Comparison of ENCODE assay signal across 11 mouse cellular contexts in genomic region chr6:115962439-115963085, GRCm38 (mm10). TPM values are rescaled to one million over a fixed set of nuclear protein-coding genes. Genes with fewer than 3 reads are reported as not detected.
DNase-seq lines count a peak whose midpoint lies in the region; ATAC-seq and TF ChIP-seq lines count a peak whose summit lies in the region.
"Had no signal": no experiment of that assay in that cellular context is flagged by ENCODE, and none has a peak within 500 bp of the region (broad histone marks: within the 10 kb centered on the region; RNA-seq: fewer than 3 reads in every experiment).

No protein-coding gene starts in this region.

- H3K4me3 ChIP-seq in hindbrain, postnatal 0 days (ENCODE audit: low read length): no peak overlapping the region
- no peak overlapping the region for H3K4me3 ChIP-seq in hindbrain, embryonic 14.5 days (replicated peaks; ENCODE audit: low read length)
- H3K4me3 ChIP-seq in testis, adult 2 months (ENCODE audit: control insufficient read depth, low read depth, low read length): no peak overlapping the region
- no peak overlapping the region for H3K4me3 ChIP-seq in heart, postnatal 0 days (ENCODE audit: low read depth, low read length)
- H3K4me3 ChIP-seq in thymus, adult 2 months (ENCODE audit: control insufficient read depth, insufficient read depth, low read length): no peak overlapping the region
- H3K4me3 ChIP-seq: myocyte had no signal

- TF ChIP-seq POLR2A in testis, adult 2 months (IDR thresholded peaks at IDR 0.05; ENCODE audit: control insufficient read depth, low read depth, low read length): no peak
- no peak for TF ChIP-seq POLR2A in thymus, adult 2 months (IDR thresholded peaks at IDR 0.05; ENCODE audit: control insufficient read depth, extremely low read depth, insufficient read depth, low read length, poor library complexity)

- TF ChIP-seq CTCF in hindbrain, postnatal 0 days (IDR thresholded peaks at IDR 0.05; ENCODE audit: low read depth): peak; percentile 66
- TF ChIP-seq CTCF in testis, adult 2 months (IDR thresholded peaks at IDR 0.05; ENCODE audit: control insufficient read depth, insufficient read depth, insufficient replicate concordance, low read depth, low read length): peak; percentile 62; the same call in 1 of the 2 replicates
- peak; percentile 58 for TF ChIP-seq CTCF in heart, postnatal 0 days (IDR thresholded peaks at IDR 0.05; ENCODE audit: low read depth)
- no peak for TF ChIP-seq CTCF in thymus, adult 2 months (IDR thresholded peaks at IDR 0.05; ENCODE audit: borderline replicate concordance, control insufficient read depth, extremely low read depth, insufficient read depth, low read length, poor library complexity)

- no peaks in the 10 kb centered on the region for H3K36me3 ChIP-seq in hindbrain, postnatal 0 days (ENCODE audit: insufficient read depth, low read length)
- no peaks in the 10 kb centered on the region for H3K36me3 ChIP-seq in hindbrain, embryonic 14.5 days (replicated peaks; ENCODE audit: control insufficient read depth, insufficient read depth)
- no peaks in the 10 kb centered on the region for H3K36me3 ChIP-seq in testis, adult 2 months (ENCODE audit: control insufficient read depth, insufficient read depth, low read length)
- H3K36me3 ChIP-seq in heart, postnatal 0 days (replicated peaks; ENCODE audit: control insufficient read depth, insufficient read depth, low read length): peaks cover 70% of the 10 kb centered on the region
- peaks cover 82% of the 10 kb centered on the region for H3K36me3 ChIP-seq in thymus, adult 2 months (ENCODE audit: control insufficient read depth, insufficient read depth, low read length)

- 0 out of 2 replicates have a peak, but pooled peaks have one; percentile 8 for ATAC-seq in hindbrain, postnatal 0 days
- ATAC-seq in hindbrain, embryonic 14.5 days (ENCODE audit: low FRiP score): no peak
- peak; percentile 49 for ATAC-seq in heart, postnatal 0 days (ENCODE audit: insufficient read depth, low read depth)

- no peak for TF ChIP-seq EP300 in heart, postnatal 0 days (IDR thresholded peaks at IDR 0.05; ENCODE audit: low read depth)

- no peaks in the 10 kb centered on the region for H3K4me1 ChIP-seq in hindbrain, postnatal 0 days (ENCODE audit: insufficient read depth, low read length)
- 0 out of 2 replicates have a peak, but pooled peaks cover under 1% of the 10 kb centered on the region for H3K4me1 ChIP-seq in hindbrain, embryonic 14.5 days (replicated peaks; ENCODE audit: control insufficient read depth, insufficient read depth, low read length)
- H3K4me1 ChIP-seq in testis, adult 2 months (ENCODE audit: control insufficient read depth, insufficient read depth, low read length): peaks cover 13% of the 10 kb centered on the region
- H3K4me1 ChIP-seq in heart, postnatal 0 days (ENCODE audit: control insufficient read depth, insufficient read depth): peaks cover 33% of the 10 kb centered on the region
- peaks cover under 1% of the 10 kb centered on the region for H3K4me1 ChIP-seq in thymus, adult 2 months (replicated peaks; ENCODE audit: control insufficient read depth, insufficient read depth, low read length)

- no peaks in the 10 kb centered on the region for H3K27me3 ChIP-seq in hindbrain, postnatal 0 days (ENCODE audit: insufficient read depth, low read length)
- H3K27me3 ChIP-seq in hindbrain, embryonic 14.5 days (ENCODE audit: control insufficient read depth, insufficient read depth, low read length): no peaks in the 10 kb centered on the region
- H3K27me3 ChIP-seq in testis, adult 2 months (ENCODE audit: control insufficient read depth, insufficient read depth, low read length): no peaks in the 10 kb centered on the region
- H3K27me3 ChIP-seq in heart, postnatal 0 days (ENCODE audit: control insufficient read depth, insufficient read depth, low read length): no peaks in the 10 kb centered on the region
- H3K27me3 ChIP-seq in thymus, adult 2 months (ENCODE audit: control insufficient read depth, insufficient read depth, low read length): no peaks in the 10 kb centered on the region

- no peak overlapping the region for H3K4me2 ChIP-seq in hindbrain, postnatal 0 days (ENCODE audit: low read depth, low read length)
- H3K4me2 ChIP-seq in hindbrain, embryonic 14.5 days (replicated peaks): no peak overlapping the region
- peak overlapping the region; percentile 17; the same call in 1 of the 2 replicates for H3K4me2 ChIP-seq in heart, postnatal 0 days (ENCODE audit: low read depth, low read length)

- no peak for DNase-seq in hindbrain, postnatal 0 days (ENCODE audit: low spot score)
- DNase-seq in hindbrain, embryonic 14.5 days (ENCODE audit: low spot score): no peak
- no peak for DNase-seq in testis, postnatal 14 days (ENCODE audit: low spot score)
- DNase-seq in heart, postnatal 0 days (ENCODE audit: low spot score): peak; percentile 55
- no peak for DNase-seq in thymus, adult 2 months
- no peak for DNase-seq in left cerebral cortex, postnatal 4 days
- DNase-seq: cerebellum, postnatal 14 days had no signal

- no peak overlapping the region for H3K9ac ChIP-seq in hindbrain, postnatal 0 days (replicated peaks; ENCODE audit: low read length)
- no peak overlapping the region for H3K9ac ChIP-seq in hindbrain, embryonic 14.5 days
- no peak overlapping the region for H3K9ac ChIP-seq in heart, postnatal 0 days (replicated peaks; ENCODE audit: low read depth, low read length)

- no peak overlapping the region for H3K27ac ChIP-seq in hindbrain, postnatal 0 days
- no peak overlapping the region for H3K27ac ChIP-seq in hindbrain, embryonic 14.5 days
- H3K27ac ChIP-seq in testis, adult 2 months (ENCODE audit: control insufficient read depth, insufficient read depth, low read depth, low read length): no peak overlapping the region
- H3K27ac ChIP-seq in heart, postnatal 0 days (ENCODE audit: low read depth): peak overlapping the region; percentile 62
- H3K27ac ChIP-seq in thymus, adult 2 months (ENCODE audit: control insufficient read depth, insufficient read depth, low read length): no peak overlapping the region

- intact Hi-C loops in left cerebral cortex, postnatal 4 days (cut with DNase I): no loop called here

- WGBS in hindbrain, postnatal 0 days: 42% methylated on average over 23 of the region's 23 CpGs
- 38% methylated on average over 23 of the region's 23 CpGs for WGBS in hindbrain, embryonic 14.5 days
- WGBS in heart, postnatal 0 days: 38% methylated on average over 23 of the region's 23 CpGs
- WGBS in thymus, adult 2 months: 91% methylated on average over 23 of the region's 23 CpGs

- no peaks in the 10 kb centered on the region for H3K9me3 ChIP-seq in hindbrain, postnatal 0 days (ENCODE audit: low read length)
- H3K9me3 ChIP-seq in hindbrain, embryonic 14.5 days (ENCODE audit: control insufficient read depth, low read length): no peaks in the 10 kb centered on the region
- H3K9me3 ChIP-seq in heart, postnatal 0 days (replicated peaks; ENCODE audit: control insufficient read depth, low read length): no peaks in the 10 kb centered on the region

RNA-seq across cellular contexts. Expression of gene H1foo, which starts 17.8 kb away (rescaled TPM):
- 1.0 TPM in 1 of 2 replicates, not detected in the other for total RNA-seq in hindbrain, postnatal 0 days (2014; rRNA removed)
- polyA plus RNA-seq in hindbrain, postnatal 0 days (2015; fragmentation: Nextera tagmentation; extraction: Ambion mirVana): not detected in 2 replicates
- not detected in 2 replicates for polyA plus RNA-seq in hindbrain, embryonic 14.5 days (2014; fragmentation: Nextera tagmentation; extraction: Ambion mirVana)
- not detected in 2 replicates for polyA plus RNA-seq in testis, adult 2 months (2012; rRNA removed)
- not detected in 2 replicates for total RNA-seq in heart, postnatal 0 days (2014; rRNA removed; ENCODE audit: low replicate concordance)
- not detected in 2 replicates for polyA plus RNA-seq in heart, postnatal 0 days (2015; fragmentation: Nextera tagmentation; extraction: Ambion mirVana)
- polyA plus RNA-seq in thymus, adult 2 months (2012; rRNA removed): 0.71 and 0.81 TPM in 2 replicates
- not detected for total RNA-seq in left cerebral cortex, postnatal 4 days (2021)
- total RNA-seq: gastrocnemius, postnatal 4 days; left cerebral cortex, postnatal 14 days had no signal
- polyA plus RNA-seq: myocyte had no signal

RNA-seq across cellular contexts. Expression of gene Rho, which starts 31.0 kb away (rescaled TPM):
- total RNA-seq in hindbrain, postnatal 0 days (2014; rRNA removed): 0.37 and 1.1 TPM in 2 replicates
- 0.08 and 0.09 TPM in 2 replicates for polyA plus RNA-seq in hindbrain, postnatal 0 days (2015; fragmentation: Nextera tagmentation; extraction: Ambion mirVana)
- 0.08 and 0.53 TPM in 2 replicates for polyA plus RNA-seq in hindbrain, embryonic 14.5 days (2014; fragmentation: Nextera tagmentation; extraction: Ambion mirVana)
- 4.8 and 5.7 TPM in 2 replicates for polyA plus RNA-seq in testis, adult 2 months (2012; rRNA removed)
- 1.3 TPM in 1 of 2 replicates, not detected in the other for total RNA-seq in heart, postnatal 0 days (2014; rRNA removed; ENCODE audit: low replicate concordance)
- 0.04 TPM in 1 of 2 replicates, not detected in the other for polyA plus RNA-seq in heart, postnatal 0 days (2015; fragmentation: Nextera tagmentation; extraction: Ambion mirVana)
- 0.37 and 1.3 TPM in 2 replicates for polyA plus RNA-seq in thymus, adult 2 months (2012; rRNA removed)
- under 1 TPM; 0.28 to 0.56 TPM for total RNA-seq in left cerebral cortex, postnatal 4 days (2021)

RNA-seq across cellular contexts. Expression of gene Plxnd1, which starts 32.2 kb away (rescaled TPM):
- total RNA-seq in hindbrain, postnatal 0 days (2014; rRNA removed): 31.2 and 36.1 TPM in 2 replicates
- 6.1 and 8.2 TPM in 2 replicates for polyA plus RNA-seq in hindbrain, postnatal 0 days (2015; fragmentation: Nextera tagmentation; extraction: Ambion mirVana)
- polyA plus RNA-seq in hindbrain, embryonic 14.5 days (2014; fragmentation: Nextera tagmentation; extraction: Ambion mirVana): 11.6 and 14.7 TPM in 2 replicates
- polyA plus RNA-seq in testis, adult 2 months (2012; rRNA removed): 5.7 and 6.1 TPM in 2 replicates
- 82.4 and 166 TPM in 2 replicates for total RNA-seq in heart, postnatal 0 days (2014; rRNA removed; ENCODE audit: low replicate concordance)
- polyA plus RNA-seq in heart, postnatal 0 days (2015; fragmentation: Nextera tagmentation; extraction: Ambion mirVana): 28.1 and 37.7 TPM in 2 replicates
- polyA plus RNA-seq in thymus, adult 2 months (2012; rRNA removed): 466 and 519 TPM in 2 replicates
- total RNA-seq in left cerebral cortex, postnatal 4 days (2021): 100 to 1,000 TPM; 167 to 181 TPM

Comparison
In these comparisons a context has a peak if more than half of its experiments do, and no peak if none do; other contexts are left out.
1. RNA of gene Plxnd1, which starts 32.2 kb away (polyA plus RNA-seq): 466 to 519 TPM in thymus, adult 2 months; 28.1 to 37.7 TPM in heart, postnatal 0 days, 11.6 to 14.7 TPM in hindbrain, embryonic 14.5 days, 6.1 to 8.2 TPM in hindbrain, postnatal 0 days and 5.7 to 6.1 TPM in testis, adult 2 months; every median in the first group is over 10 times any median in the second.